Mouse (Mus musculus): ENCODE measurements around the gene Ctrl. TPM values are rescaled to one million over a fixed set of nuclear protein-coding genes. Genes with fewer than 3 reads are reported as not detected.

Gene Ctrl
- total RNA-seq, 2 experiments from 2014 or later = 0.46 to 0.55 TPM

- no peak for DNase-seq
- intact Hi-C loops (cut with DNase I) = no loop called here
These were observed 8.4 kb upstream of the Ctrl start for GRCm38 (mm10) chr8:105942026-105942425.

- intact Hi-C loops (cut with DNase I) = no loop called here
- peak in 1 of 2 experiments; percentile 45 for DNase-seq
These were observed 4.6 kb upstream of the Ctrl start, which contains the start of gene Psmb10 for GRCm38 (mm10) chr8:105938306-105938669. Gene Psmb10 (minus strand): TSS chr8:105938444.

- peak; percentile 46 to 57 for DNase-seq
- intact Hi-C loops (cut with DNase I) = no loop called here
These were observed 4.0 kb upstream of the Ctrl start for GRCm38 (mm10) chr8:105937496-105938305.

- peak; percentile 88 to 89 for DNase-seq
- intact Hi-C loops (cut with DNase I) = no loop called here
These were observed 3.3 kb upstream of the Ctrl start for GRCm38 (mm10) chr8:105936866-105937475.

- intact Hi-C loops (cut with DNase I) = no loop called here
These were observed 2.4 kb upstream of the Ctrl start for GRCm38 (mm10) chr8:105935863-105936603.

GRCm38 (mm10) chr8:105935105-105935504, 1.4 kb upstream of the Ctrl start:
- no peak for DNase-seq
- intact Hi-C loops (cut with DNase I) = no loop called here

More at GRCm38 (mm10) chr8:105935863-105936603, 2.4 kb upstream of the Ctrl start:
- DNase-seq = no peak

- no peak for DNase-seq
- intact Hi-C loops (cut with DNase I) = no loop called here
These were observed 1.1 kb downstream of the Ctrl start for GRCm38 (mm10) chr8:105932525-105932924.

- intact Hi-C loops (cut with DNase I) = loop anchor here (2.0 kb wide), 3 partner anchors 76 to 216 kb away; partner anchors contain the start of gene Thap11
- DNase-seq = no peak
These were observed 2.4 kb downstream of the Ctrl start for GRCm38 (mm10) chr8:105931271-105931670.

- DNase-seq = peak; percentile 88 to 95
- intact Hi-C loops (cut with DNase I) = loop anchor here (2.0 kb wide), 3 partner anchors 76 to 216 kb away; partner anchors contain the start of gene Thap11
These were observed 3.1 kb downstream of the Ctrl start for GRCm38 (mm10) chr8:105930602-105931001.

GRCm38 (mm10) chr8:105925123-105925522, 8.5 kb downstream of the Ctrl start:
- intact Hi-C loops (cut with DNase I) = no loop called here

GRCm38 (mm10) chr8:105919390-105919789, 14.3 kb downstream of the Ctrl start:
- DNase-seq = no peak
- intact Hi-C loops (cut with DNase I) = no loop called here

More at GRCm38 (mm10) chr8:105925123-105925522, 8.5 kb downstream of the Ctrl start:
- no peak for DNase-seq

GRCm38 (mm10) chr8:105900941-105901616, 32.6 kb downstream of the Ctrl start:
- intact Hi-C loops (cut with DNase I) = loop anchor here (2.0 kb wide), 2 partner anchors 46 to 110 kb away; partner anchors contain the start of genes Ddx28 and Thap11
- no peak for DNase-seq

GRCm38 (mm10) chr8:105900180-105900940, 33.3 kb downstream of the Ctrl start, which contains the start of gene Pskh1:
Gene Pskh1 (plus strand): TSS chr8:105900441.
- peak; percentile 95 to 97 for DNase-seq
- intact Hi-C loops (cut with DNase I) = loop anchor here (2.0 kb wide), 2 partner anchors 46 to 110 kb away; partner anchors contain the start of genes Ddx28 and Thap11

GRCm38 (mm10) chr8:105897801-105898480, 35.7 kb downstream of the Ctrl start:
- no peak for DNase-seq
- intact Hi-C loops (cut with DNase I) = no loop called here

GRCm38 (mm10) chr8:105893339-105893738, 40.3 kb downstream of the Ctrl start, which contains the start of gene Nrn1l:
Gene Nrn1l (plus strand): TSS chr8:105893567.
- peak; percentile 69 to 84 for DNase-seq
- intact Hi-C loops (cut with DNase I) = loop anchor here (5.0 kb wide), 1 partner anchor 36 kb away; the partner anchor contains the start of gene Thap11

- intact Hi-C loops (cut with DNase I) = loop anchor here (5.0 kb wide), 1 partner anchor 35 kb away; the partner anchor contains the start of gene Thap11
- DNase-seq = no peak
These were observed 41.2 kb downstream of the Ctrl start for GRCm38 (mm10) chr8:105892432-105892831.

- intact Hi-C loops (cut with DNase I) = loop anchor here (5.0 kb wide), 1 partner anchor 34 kb away; the partner anchor contains the start of gene Thap11
- peak; percentile 26 to 32 for DNase-seq
These were observed 42.8 kb downstream of the Ctrl start for GRCm38 (mm10) chr8:105890870-105891269.

GRCm38 (mm10) chr8:105889756-105890465, 43.8 kb downstream of the Ctrl start:
- intact Hi-C loops (cut with DNase I) = loop anchor here (5.0 kb wide), 1 partner anchor 33 kb away; the partner anchor contains the start of gene Thap11
- no peak for DNase-seq

Data from heart, postnatal 14 days (tissue).